Mouse (Mus musculus) small intestine, adult 2 months (tissue): ENCODE measurements around the gene Tlx2. TPM values are rescaled to one million over a fixed set of nuclear protein-coding genes. Genes with fewer than 3 reads are reported as not detected.

Source experiments
- H3K27ac ChIP-seq: fragments of 200-500 bp; 2 replicates; pipeline ENCODE4 v1.5.1; 2012; ENCODE audit warnings: low read depth, low read length, control low read depth, inconsistent platforms; ENCODE audit not compliant: insufficient read depth
- H3K27me3 ChIP-seq: fragments of 200-500 bp; 2 replicates; pipeline ENCODE4 v1.6.1; 2012; ENCODE audit warnings: mild to moderate bottlenecking, moderate library complexity, low read length, inconsistent platforms; ENCODE audit not compliant: control insufficient read depth, insufficient read depth
- H3K36me3 ChIP-seq: fragments of 200-500 bp; 2 replicates; pipeline ENCODE4 v1.6.1; 2012; ENCODE audit warnings: mild to moderate bottlenecking, low read length, control low read depth, inconsistent platforms; ENCODE audit not compliant: control insufficient read depth, insufficient read depth
- H3K4me1 ChIP-seq: fragments of 200-500 bp; 2 replicates; pipeline ENCODE4 v1.6.1; 2012; ENCODE audit warnings: low read length, inconsistent platforms, mixed read lengths; ENCODE audit not compliant: control insufficient read depth, insufficient read depth, insufficient read length
- H3K4me3 ChIP-seq: fragments of 200-500 bp; 2 replicates; pipeline ENCODE4 v1.5.1; 2012; ENCODE audit warnings: low read depth, mild to moderate bottlenecking, control low read depth, inconsistent platforms, low read length, moderate library complexity
- CTCF ChIP-seq: fragments of 200-500 bp; IDR thresholded peaks from 2 replicates; pipeline ENCODE4 v1.5.1; 2012; ENCODE audit warnings: low read depth, mild to moderate bottlenecking, control low read depth, inconsistent platforms, low read length, moderate library complexity, mixed read lengths; ENCODE audit not compliant: insufficient replicate concordance, insufficient read length; ENCODE audit errors: extremely low read depth
- POLR2A ChIP-seq: fragments of 200-500 bp; IDR thresholded peaks from 2 replicates; pipeline ENCODE4 v1.6.1; 2012; ENCODE audit warnings: low read depth, mild to moderate bottlenecking, control low read depth, inconsistent platforms, low read length, moderate library complexity
- WGBS: fragments of 180-500 bp; shearing (Covaris S2); methylation state at CpG from one replicate; pipeline ENCODE4 v1.1.7; 2018; 5-methylcytosine and 5-hydroxymethylcytosine counted together
- polyA plus RNA-seq: library from polyadenylated mRNA; depleted of rRNA; stranded (reverse); fragments of >200 nt; gene quantifications from 2 replicates; pipeline ENCODE4 v1.2.3, GENCODE M21; 2012

Tlx2 gene
- polyA plus RNA-seq, 1 experiment = 4.9 TPM

DNA sequence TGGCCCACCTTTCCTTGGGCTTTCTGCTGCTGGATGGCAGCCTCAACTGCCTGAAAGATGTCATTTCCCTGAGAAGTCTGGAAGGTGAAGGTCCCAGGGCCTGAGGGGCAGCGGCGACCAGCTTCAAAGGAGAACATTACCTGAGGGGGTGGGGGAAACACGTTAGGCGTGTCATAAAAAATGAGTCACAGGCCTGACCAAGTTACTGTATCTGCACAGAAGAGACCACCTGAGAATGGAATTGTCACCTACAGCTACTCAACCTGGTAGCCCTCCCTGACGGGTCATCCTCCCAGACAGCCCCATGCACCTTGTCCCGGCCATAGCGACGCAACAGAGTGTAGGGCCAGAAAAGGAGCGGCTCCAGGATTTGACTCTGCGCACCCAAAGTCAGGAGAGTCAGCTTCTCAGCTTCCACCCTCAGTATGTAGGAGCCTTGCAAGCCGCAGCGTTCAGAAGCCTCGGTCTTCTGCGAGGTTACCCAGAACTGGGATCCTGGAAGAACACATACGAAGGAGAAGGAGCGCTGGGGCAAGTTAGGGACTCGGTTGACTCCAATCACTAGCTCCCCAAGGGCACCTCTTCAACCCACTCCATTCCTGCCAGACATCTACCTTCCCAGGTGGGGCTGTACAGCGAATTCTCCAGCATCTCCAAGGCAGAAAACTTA lies 38.0 kb downstream of the Tlx2 start:
- WGBS = 82% methylated on average over 18 of the region's 18 CpGs
- peak overlapping the region; percentile 95 for H3K4me3 ChIP-seq
- TF ChIP-seq POLR2A (no peak), CTCF (no peak)
- H3K27me3 ChIP-seq = no peaks in the 10 kb centered on the region
- peaks cover 7% of the 10 kb centered on the region for H3K4me1 ChIP-seq
- peaks cover 6% of the 10 kb centered on the region; the same call in 1 of the 2 replicates for H3K36me3 ChIP-seq
- H3K27ac ChIP-seq = no peak overlapping the region

DNA sequence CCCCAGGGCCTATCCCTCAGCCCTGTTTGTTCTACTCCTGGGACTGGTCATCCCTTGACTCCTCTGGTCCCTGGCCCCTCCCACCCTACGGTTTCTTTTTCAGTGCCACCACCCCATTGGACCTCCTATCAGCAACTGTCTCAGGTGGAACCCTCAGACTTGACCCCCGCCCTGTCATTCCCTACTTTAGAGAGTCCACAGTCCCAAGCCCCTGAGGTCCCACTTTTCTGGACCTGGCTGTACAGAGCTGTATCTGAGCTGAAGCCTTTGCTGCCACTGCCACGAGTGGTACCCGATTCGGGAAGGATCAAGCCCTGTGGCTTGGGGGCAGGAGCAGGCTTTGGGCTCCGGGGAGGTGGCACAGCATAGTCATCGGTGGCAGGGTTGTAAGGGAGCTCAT lies 39.0 kb downstream of the Tlx2 start:
- Histone ChIP-seq H3K4me1 (peaks cover 7% of the 10 kb centered on the region), H3K27ac (no peak overlapping the region), H3K4me3 (no peak overlapping the region), H3K27me3 (no peaks in the 10 kb centered on the region), H3K36me3 (peaks cover 6% of the 10 kb centered on the region; the same call in 1 of the 2 replicates)
- TF ChIP-seq POLR2A (no peak), CTCF (no peak)
- WGBS = 89% methylated on average over 7 of the region's 7 CpGs

DNA sequence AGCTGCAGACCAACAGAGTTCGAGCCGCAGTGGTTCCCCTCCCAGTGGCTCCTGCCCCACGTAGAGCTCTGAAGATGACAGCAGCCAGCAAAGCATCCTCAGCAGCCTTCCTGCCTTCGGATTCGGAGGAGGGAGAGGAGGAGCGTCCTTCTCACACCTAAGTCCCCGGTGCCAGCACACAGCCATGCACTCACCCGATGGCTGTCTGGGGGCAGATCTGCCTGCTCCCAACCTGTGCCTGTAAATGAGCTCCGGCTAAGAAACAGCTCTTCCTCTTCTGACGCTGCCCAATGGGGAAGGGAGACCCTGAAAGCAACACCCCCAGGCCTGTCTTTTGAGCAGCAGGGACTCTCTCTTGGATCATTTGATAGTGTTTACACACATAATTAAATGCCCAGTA lies 40.3 kb downstream of the Tlx2 start:
- Histone ChIP-seq H3K4me3 (no peak overlapping the region), H3K27ac (no peak overlapping the region), H3K27me3 (no peaks in the 10 kb centered on the region), H3K4me1 (peaks cover 7% of the 10 kb centered on the region), H3K36me3 (peaks cover 6% of the 10 kb centered on the region; the same call in 1 of the 2 replicates)
- WGBS = 82% methylated on average over 10 of the region's 10 CpGs
- TF ChIP-seq CTCF = no peak
- no peak for TF ChIP-seq POLR2A

DNA sequence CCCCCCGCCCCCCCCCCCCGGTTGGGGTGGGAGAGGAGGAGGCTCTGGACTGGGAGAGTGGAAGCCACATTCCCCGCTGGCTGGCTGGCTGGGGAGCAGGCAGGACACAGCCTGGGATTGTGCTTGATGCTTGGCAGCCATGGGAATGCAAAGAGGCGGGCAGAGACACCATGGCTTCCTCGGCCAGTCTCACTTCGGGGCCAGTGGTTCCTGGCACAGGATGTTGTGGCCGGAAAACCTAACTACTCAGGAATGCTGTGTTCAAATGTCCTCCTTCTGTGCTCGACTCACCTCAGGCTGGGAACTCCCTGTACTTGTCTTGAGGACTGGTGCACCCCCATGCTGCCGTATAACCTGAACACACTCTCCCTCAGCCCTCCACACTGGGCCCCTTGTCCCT lies 42.4 kb downstream of the Tlx2 start:
- Histone ChIP-seq H3K36me3 (peaks cover 6% of the 10 kb centered on the region; the same call in 1 of the 2 replicates), H3K27ac (no peak overlapping the region), H3K4me3 (no peak overlapping the region), H3K27me3 (no peaks in the 10 kb centered on the region), H3K4me1 (peaks cover 2% of the 10 kb centered on the region; the same call in 1 of the 2 replicates)
- no peak for TF ChIP-seq POLR2A
- TF ChIP-seq CTCF = no peak
- WGBS = 64% methylated on average over 7 of the region's 9 CpGs

DNA sequence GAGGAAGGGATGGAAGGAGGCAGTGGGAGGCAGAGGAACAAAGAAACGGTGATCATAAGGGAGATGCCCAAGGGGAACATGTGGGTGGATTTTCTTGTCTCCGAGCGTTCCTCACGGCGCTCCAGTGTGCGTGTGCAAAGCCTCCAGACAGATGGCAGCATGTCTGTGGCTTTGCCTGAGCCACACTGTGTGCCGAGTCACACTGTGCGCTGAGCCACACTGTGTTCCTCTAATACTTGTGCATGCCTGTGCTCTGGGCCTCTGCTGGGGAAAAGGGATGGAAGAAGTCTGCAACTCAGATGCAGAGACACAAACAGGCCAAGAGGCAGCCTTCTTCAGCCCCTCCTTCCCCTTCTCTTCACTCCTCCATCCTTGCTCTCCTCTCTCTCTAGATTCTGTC lies 42.8 kb downstream of the Tlx2 start:
- Histone ChIP-seq H3K27me3 (no peaks in the 10 kb centered on the region), H3K4me3 (no peak overlapping the region), H3K27ac (no peak overlapping the region), H3K4me1 (0 out of 2 replicates have a peak, but pooled peaks cover 2% of the 10 kb centered on the region), H3K36me3 (peaks cover 6% of the 10 kb centered on the region; the same call in 1 of the 2 replicates)
- TF ChIP-seq CTCF (no peak), POLR2A (no peak)
- 77% methylated on average over 8 of the region's 8 CpGs for WGBS

DNA sequence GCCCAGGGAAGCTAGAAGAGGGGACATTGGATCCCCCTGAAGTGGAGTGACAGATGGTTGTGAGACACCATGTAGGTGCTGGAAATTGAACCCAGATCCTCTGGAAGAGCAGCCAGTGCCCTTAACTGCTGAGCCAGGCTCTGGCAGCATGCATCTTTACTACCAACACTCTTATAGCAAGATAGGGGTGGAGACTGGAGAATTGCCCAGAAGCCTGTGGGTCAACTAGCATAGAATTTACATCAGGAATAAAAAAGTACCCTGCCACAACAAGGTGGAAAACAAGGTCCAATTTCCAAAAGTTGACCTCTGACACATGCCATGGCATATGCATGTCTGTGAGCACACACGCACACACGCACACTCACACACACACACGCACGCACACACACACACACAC lies 44.9 kb downstream of the Tlx2 start:
- Histone ChIP-seq H3K36me3 (no peaks in the 10 kb centered on the region), H3K27me3 (no peaks in the 10 kb centered on the region)

DNA sequence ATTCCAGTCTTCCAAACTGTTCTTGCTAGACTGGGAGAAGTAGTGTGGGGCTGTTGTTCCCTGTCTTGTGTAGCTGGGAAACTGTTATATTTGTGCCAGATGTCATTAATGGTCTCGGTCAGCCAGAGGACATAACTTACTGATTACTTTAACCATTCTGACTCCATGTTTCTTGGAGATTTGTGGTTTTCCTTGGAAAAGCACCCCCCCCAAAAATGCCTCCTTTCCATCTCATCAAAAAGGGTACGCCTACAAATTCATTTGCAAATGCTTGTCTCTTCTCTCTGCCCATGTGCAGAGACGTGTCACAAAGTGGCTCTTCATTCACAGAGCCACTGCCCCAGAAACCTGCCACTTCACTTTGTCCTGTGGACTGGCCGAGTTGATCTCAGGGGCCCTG lies 45.7 kb downstream of the Tlx2 start:
- H3K4me3 ChIP-seq = no peak overlapping the region
- no peak overlapping the region for H3K27ac ChIP-seq
- 70% methylated on average over 4 of the region's 4 CpGs for WGBS
- H3K36me3 ChIP-seq = no peaks in the 10 kb centered on the region
- no peak for TF ChIP-seq CTCF
- H3K4me1 ChIP-seq = no peaks in the 10 kb centered on the region
- H3K27me3 ChIP-seq = no peaks in the 10 kb centered on the region

More for the DNA sequence above, 44.9 kb downstream of the Tlx2 start:
- Histone ChIP-seq H3K27ac (no peak overlapping the region), H3K4me3 (no peak overlapping the region), H3K4me1 (no peaks in the 10 kb centered on the region)
- TF ChIP-seq CTCF (no peak), POLR2A (no peak)
- WGBS = 89% methylated on average over 4 of the region's 4 CpGs
